Mouse (Mus musculus): Measurements from ENCODE around the gene Tigit.

Tigit gene

DNA sequence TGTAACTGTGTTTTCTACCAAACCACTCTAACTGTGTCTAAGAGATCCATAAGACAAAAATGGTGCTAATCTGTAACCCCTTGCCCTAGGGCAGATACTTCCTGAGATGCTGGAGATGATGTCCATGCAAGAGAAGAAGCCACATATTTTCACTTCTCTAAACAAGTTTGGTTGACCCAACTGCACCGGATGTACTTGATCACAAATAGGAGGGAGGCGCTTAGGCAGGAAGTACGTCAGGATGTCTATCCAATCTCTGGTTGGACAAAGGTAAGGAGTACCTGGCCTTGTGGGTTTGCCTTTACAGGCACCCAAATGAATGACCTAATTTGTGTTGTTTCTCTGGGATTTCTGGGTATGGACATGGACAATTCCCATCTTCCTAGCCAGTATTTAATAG lies 4.3 kb upstream of the Tigit start:
- no peak for DNase-seq (ENCODE audit: low read depth in 1 of 2, low spot score in 2 of 2)

- no peak for DNase-seq (ENCODE audit: low read depth in 1 of 2, low spot score in 2 of 2)
Observed at GRCm38 (mm10) chr16:43664861-43665260, 915 bp upstream of the Tigit start.

DNA sequence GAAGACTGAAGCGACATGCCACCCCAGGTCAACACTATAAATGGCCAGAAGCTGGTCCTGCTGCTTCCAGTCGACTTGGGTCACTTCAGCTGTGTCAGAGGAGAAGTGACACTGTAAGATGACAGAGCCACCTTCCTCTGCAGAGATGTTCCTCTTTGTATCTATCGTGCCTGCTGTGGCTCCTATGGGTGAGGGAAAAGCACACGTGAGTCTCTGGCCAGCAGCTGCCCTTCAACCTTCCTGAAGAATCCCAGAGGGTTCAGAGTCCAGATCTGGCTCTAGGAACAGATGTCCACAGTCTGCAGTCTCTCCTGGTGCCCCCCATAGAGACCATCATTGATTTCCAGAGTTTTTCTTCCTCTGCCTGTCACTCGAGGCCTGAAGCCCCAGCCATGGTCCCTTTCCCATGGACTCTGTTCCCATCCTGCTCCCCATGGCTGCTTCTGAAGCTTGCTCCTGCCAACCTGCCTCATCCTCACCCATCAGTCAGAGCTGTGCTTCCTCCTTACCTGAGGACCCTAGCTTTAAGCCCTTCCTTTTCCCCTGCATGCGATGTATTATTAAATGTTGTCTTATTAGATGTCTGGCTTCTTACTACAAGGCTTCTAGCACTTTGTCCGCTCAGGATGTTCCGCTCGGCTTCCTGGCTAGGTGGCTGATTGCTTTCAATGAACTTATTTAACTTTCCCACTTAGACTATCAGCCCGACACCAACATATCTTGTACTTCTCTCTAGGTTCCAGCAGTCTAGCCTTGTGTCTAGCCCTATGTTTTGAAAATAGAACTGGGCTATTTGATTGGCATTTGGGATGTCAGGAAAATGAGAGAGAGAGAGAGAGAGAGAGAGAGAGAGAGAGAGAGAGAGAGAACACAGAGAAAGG lies 1.6 kb downstream of the Tigit start:
- no peak for DNase-seq (ENCODE audit: low read depth in 1 of 2, low spot score in 2 of 2)

DNA sequence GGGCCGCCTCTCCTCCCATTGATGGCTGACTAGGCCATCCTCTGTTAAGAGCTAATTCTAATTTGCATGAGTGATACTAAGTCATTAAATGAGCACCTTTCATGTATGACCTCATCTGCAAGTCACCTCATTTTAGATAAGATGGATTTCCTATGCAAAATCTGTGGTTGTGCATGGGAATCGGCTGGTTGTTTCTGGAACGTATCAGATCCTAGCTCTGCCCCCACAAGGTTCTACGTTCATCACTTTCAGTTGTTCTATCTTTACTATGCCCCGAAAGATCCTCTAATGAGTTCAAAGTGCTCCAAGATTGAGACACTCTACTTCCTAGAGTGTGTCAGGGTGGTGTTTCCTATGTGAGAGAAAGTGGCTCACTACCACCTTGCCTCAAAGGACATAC lies 2.4 kb downstream of the Tigit start:
- no peak for DNase-seq (ENCODE audit: low read depth in 1 of 2, low spot score in 2 of 2)

GRCm38 (mm10) chr16:43655183-43655787 lies 8.7 kb downstream of the Tigit start:
- DNase-seq (ENCODE audit: low read depth in 1 of 2, low spot score in 2 of 2) = no peak

GRCm38 (mm10) chr16:43654269-43654668 lies 9.7 kb downstream of the Tigit start:
- DNase-seq (ENCODE audit: low read depth in 1 of 2, low spot score in 2 of 2) = no peak

DNA sequence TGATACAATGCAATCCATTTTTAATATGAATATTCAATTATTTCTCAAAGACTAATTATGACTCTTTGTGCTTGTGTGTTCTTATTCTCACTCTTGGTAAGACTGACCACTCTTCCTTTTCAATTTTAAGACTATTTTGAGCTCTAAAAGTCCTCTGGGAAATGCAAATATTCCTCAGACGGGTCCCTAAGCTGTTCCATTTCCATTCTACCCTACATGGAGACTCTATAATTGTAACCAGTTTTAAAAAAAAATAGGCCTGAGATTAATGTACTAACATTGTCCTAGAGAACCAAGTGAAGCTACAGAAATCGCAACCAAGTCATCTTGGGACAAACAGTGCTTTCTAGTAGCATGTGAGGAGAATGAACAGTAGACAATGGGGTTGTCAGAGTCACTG lies 10.7 kb downstream of the Tigit start:
- DNase-seq (ENCODE audit: low read depth in 1 of 2, low spot score in 2 of 2) = no peak

- DNase-seq (ENCODE audit: low read depth in 1 of 2, low spot score in 2 of 2) = no peak
Observed at GRCm38 (mm10) chr16:43650355-43651080, 13.4 kb downstream of the Tigit start.

GRCm38 (mm10) chr16:43647641-43648040 lies 16.3 kb downstream of the Tigit start:
- no peak for DNase-seq (ENCODE audit: low read depth in 1 of 2, low spot score in 2 of 2)

GRCm38 (mm10) chr16:43646943-43647342 lies 17.0 kb downstream of the Tigit start:
- no peak for DNase-seq (ENCODE audit: low read depth in 1 of 2, low spot score in 2 of 2)

DNA sequence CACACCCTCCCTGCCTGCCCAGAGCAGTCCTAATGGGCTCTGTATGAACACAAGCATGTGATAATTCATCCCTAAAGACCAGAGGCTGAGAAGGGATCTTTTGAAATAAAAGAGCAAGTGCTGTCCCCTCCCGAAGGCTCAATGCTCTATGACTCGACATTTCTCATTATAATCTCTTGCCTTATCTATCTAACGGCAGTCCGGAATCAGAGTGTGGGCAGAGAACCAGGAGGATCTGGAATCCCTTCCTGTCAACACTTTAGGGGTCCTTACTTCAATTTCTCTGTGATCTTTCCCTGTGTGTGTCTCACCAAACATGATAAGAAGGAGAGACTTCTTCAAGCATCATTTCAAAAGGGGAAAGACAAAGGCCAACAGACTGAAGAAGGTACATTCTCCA lies 18.1 kb downstream of the Tigit start:
- DNase-seq (ENCODE audit: low read depth in 1 of 2, low spot score in 2 of 2) = no peak

- no peak for DNase-seq (ENCODE audit: low read depth in 1 of 2, low spot score in 2 of 2)
Observed at GRCm38 (mm10) chr16:43641230-43641629, 22.7 kb downstream of the Tigit start.

GRCm38 (mm10) chr16:43638406-43639049 lies 25.4 kb downstream of the Tigit start:
- DNase-seq (ENCODE audit: low read depth in 1 of 2, low spot score in 2 of 2) = no peak

GRCm38 (mm10) chr16:43637241-43637640 lies 26.7 kb downstream of the Tigit start:
- DNase-seq (ENCODE audit: low read depth in 1 of 2, low spot score in 2 of 2) = no peak

- no peak for DNase-seq (ENCODE audit: low read depth in 1 of 2, low spot score in 2 of 2)
Observed at GRCm38 (mm10) chr16:43634037-43634436, 29.9 kb downstream of the Tigit start.

GRCm38 (mm10) chr16:43631758-43632157 lies 32.2 kb downstream of the Tigit start:
- no peak for DNase-seq (ENCODE audit: low read depth in 1 of 2, low spot score in 2 of 2)

DNA sequence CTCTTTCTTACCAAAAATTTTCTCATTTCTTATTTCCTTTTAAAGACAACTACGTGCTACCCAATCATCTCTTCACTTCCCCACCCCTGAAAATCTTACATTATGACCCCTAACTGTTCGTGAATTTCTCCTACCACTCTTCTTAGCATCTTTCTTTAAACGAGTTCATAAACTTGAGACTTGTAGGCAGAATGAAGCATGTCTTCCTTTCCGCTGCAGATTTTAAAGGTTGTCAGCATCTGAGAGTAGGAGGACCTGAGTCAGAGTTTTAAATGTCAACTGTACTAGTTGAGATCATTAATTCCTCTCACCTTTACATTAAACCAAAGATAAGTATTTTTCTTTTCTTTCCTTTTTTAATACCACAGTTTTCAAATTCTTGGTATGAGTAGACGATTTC lies 35.3 kb downstream of the Tigit start:
- no peak for DNase-seq (ENCODE audit: low read depth in 1 of 2, low spot score in 2 of 2)

DNA sequence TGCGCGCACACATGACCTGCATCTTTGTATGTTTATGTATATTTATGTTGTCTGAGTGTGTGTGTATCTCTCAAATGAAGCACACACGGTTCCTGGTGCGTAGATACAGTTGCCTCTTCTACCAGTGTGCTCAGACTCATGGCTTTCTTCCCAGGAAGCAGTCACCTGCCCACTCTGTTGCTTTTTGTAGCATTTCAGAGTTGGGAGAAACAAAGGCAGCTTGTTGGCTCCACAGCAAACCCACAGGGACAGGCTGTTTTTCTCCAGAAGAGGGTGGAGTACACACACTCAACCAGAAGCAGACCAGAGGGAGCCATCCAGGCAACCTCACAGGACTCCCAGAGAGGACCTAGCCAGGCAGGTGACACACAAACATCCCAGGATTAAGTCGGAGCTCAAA lies 38.0 kb downstream of the Tigit start:
- no peak for DNase-seq (ENCODE audit: low read depth in 1 of 2, low spot score in 2 of 2)

- DNase-seq (ENCODE audit: low read depth in 1 of 2, low spot score in 2 of 2) = no peak
Observed at GRCm38 (mm10) chr16:43625289-43625688, 38.7 kb downstream of the Tigit start.

DNA sequence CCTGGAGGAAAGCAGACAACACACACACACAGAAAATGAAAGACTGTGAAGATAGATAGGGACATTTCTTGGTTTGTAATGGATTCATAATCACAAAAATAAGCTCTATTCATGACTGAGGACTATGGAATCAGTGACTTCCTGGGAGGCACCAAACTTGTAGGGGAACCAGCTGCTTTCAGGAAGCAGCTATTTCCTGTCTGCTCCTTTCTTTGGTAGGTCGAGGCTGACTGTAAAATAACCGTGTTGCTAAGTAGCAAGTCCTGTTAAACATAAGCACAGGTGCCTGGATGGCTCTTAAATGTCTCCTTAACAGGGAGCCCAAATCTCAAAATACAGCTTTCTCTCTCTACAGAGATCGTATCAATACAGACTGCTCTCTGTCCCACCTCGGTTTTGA lies 39.1 kb downstream of the Tigit start:
- no peak for DNase-seq (ENCODE audit: low read depth in 1 of 2, low spot score in 2 of 2)

- no peak for DNase-seq (ENCODE audit: low read depth in 1 of 2, low spot score in 2 of 2)
Observed at GRCm38 (mm10) chr16:43623315-43624000, 40.5 kb downstream of the Tigit start.

Measured in monocyte, adult 2 months (primary cell).